Mouse (Mus musculus): ENCODE measurements around the gene Thap4. TPM values are rescaled to one million over a fixed set of nuclear protein-coding genes. Genes with fewer than 3 reads are reported as not detected.

Thap4 gene
- polyA plus RNA-seq, 1 experiment from 2014 or later = 34.3 TPM

DNA sequence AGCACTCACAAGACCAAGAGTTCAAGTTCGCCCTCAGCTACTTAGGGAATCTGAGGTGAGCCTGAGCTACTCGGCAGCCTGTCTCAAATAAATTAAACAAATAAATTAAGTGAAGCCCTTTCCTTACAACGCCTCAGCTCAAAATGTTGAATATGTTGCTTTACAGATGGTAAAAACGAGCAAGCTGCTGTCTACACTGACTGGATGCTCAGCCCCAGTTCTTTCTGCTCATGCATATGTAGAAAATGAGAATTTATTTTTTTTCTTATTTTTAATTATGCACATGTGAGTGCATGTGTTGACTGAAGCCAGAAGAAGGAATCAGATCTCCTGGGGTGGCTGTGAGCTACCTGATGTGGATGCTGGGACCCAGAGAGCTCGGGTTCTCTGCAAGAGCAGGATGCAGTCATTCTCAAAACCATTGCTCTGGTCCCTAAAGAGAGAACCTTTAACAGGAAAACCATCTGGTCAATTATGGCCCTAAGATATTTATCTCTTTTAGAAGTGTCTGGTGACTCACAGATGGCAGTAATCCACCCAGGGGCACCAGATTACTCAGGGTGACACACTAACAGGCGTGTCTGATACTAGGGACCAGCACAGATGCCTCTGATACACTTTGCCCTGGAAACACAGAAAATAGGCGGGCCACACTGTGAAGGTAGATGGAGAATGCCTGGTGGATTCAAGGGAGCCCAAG is 98.2 kb downstream of the Thap4 start:
- no peaks in the 10 kb centered on the region for H3K36me3 ChIP-seq (ENCODE audit: control insufficient read depth, insufficient read depth, low read length)
- no peak overlapping the region for H3K4me3 ChIP-seq (ENCODE audit: low read depth, low read length)
- no peak overlapping the region for H3K4me2 ChIP-seq (replicated peaks; ENCODE audit: low read depth, low read length)
- no peaks in the 10 kb centered on the region for H3K4me1 ChIP-seq (replicated peaks; ENCODE audit: control insufficient read depth, insufficient read depth, low read length)
- no peak overlapping the region for H3K27ac ChIP-seq (ENCODE audit: low read depth, low read length)
- no peak overlapping the region for H3K9ac ChIP-seq (ENCODE audit: low read depth, low read length)
- H3K9me3 ChIP-seq (ENCODE audit: control insufficient read depth, low read length) = peaks cover 3% of the 10 kb centered on the region; the same call in 1 of the 2 replicates
- no peak for ATAC-seq (ENCODE audit: low FRiP score)
- 75% methylated on average over 7 of the region's 7 CpGs for WGBS
- DNase-seq (ENCODE audit: low spot score) = no peak
- no peaks in the 10 kb centered on the region for H3K27me3 ChIP-seq (ENCODE audit: control insufficient read depth, insufficient read depth, low read length)

DNA sequence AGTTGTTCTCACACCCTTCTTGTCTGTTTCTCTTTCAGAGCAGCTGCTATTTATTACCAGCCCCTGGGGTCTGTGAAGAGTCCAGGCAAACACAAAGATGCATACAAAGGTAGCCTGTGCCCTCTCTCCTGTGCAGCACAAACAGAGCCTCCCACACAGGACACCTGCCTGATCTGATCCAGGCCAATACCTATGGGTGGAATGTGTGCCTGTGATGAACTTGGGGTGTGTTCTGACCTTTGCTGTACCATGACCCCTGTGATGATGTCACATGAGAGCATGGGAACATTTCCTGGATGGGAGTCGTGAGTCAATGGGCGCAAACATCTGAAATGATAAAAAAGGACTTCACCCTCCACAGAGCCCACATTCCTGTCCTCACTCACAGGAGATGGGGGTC is 99.9 kb downstream of the Thap4 start:
- Histone ChIP-seq H3K4me3 (ENCODE audit: low read depth, low read length) (no peak overlapping the region), H3K9me3 (ENCODE audit: control insufficient read depth, low read length) (peaks cover 3% of the 10 kb centered on the region; the same call in 1 of the 2 replicates), H3K9ac (ENCODE audit: low read depth, low read length) (no peak overlapping the region), H3K4me1 (replicated peaks; ENCODE audit: control insufficient read depth, insufficient read depth, low read length) (no peaks in the 10 kb centered on the region), H3K36me3 (ENCODE audit: control insufficient read depth, insufficient read depth, low read length) (no peaks in the 10 kb centered on the region), H3K4me2 (replicated peaks; ENCODE audit: low read depth, low read length) (no peak overlapping the region), H3K27me3 (ENCODE audit: control insufficient read depth, insufficient read depth, low read length) (no peaks in the 10 kb centered on the region), H3K27ac (ENCODE audit: low read depth, low read length) (no peak overlapping the region)
- 88% methylated on average over 2 of the region's 2 CpGs for WGBS
- DNase-seq (ENCODE audit: low spot score) (no peak), ATAC-seq (ENCODE audit: low FRiP score) (no peak)

DNA sequence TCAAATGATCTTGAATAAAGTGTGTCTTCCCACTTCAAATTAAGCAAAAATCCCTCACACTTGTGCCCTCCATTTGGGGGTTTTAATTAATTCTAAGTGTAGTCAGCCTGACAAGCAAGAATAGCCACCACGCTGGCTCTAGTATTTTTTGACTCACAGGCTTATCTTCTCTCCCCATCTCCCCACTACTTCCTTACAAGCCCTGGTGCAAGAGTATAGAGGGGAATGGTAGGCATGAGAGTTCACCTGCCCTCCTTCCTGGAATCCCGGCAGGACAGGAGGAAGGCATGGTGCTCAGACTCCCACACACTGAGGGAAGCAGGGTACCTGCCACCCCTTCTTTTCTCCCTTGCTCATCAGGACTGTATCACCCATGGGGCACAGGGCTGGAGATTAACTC is 100.4 kb downstream of the Thap4 start:
- no peak overlapping the region for H3K4me2 ChIP-seq (replicated peaks; ENCODE audit: low read depth, low read length)
- no peak overlapping the region for H3K9ac ChIP-seq (ENCODE audit: low read depth, low read length)
- 58% methylated on average over 2 of the region's 2 CpGs for WGBS
- H3K4me1 ChIP-seq (replicated peaks; ENCODE audit: control insufficient read depth, insufficient read depth, low read length) = no peaks in the 10 kb centered on the region
- H3K27ac ChIP-seq (ENCODE audit: low read depth, low read length) = no peak overlapping the region
- ATAC-seq (ENCODE audit: low FRiP score) (no peak), DNase-seq (ENCODE audit: low spot score) (no peak)
- peaks cover 3% of the 10 kb centered on the region; the same call in 1 of the 2 replicates for H3K9me3 ChIP-seq (ENCODE audit: control insufficient read depth, low read length)
- H3K36me3 ChIP-seq (ENCODE audit: control insufficient read depth, insufficient read depth, low read length) = no peaks in the 10 kb centered on the region
- no peaks in the 10 kb centered on the region for H3K27me3 ChIP-seq (ENCODE audit: control insufficient read depth, insufficient read depth, low read length)
- H3K4me3 ChIP-seq (ENCODE audit: low read depth, low read length) = no peak overlapping the region

Other genes with a start within 250 kb of the Thap4 start
- 4.6 and 6.0 TPM in 2 replicates for gene Farp2, start 242.8 kb downstream of the Thap4 start, polyA plus RNA-seq (2014; fragmentation: Nextera tagmentation; extraction: Ambion mirVana)
- gene Stk25, start 96.2 kb downstream of the Thap4 start, polyA plus RNA-seq (2014; fragmentation: Nextera tagmentation; extraction: Ambion mirVana) = 227 and 232 TPM in 2 replicates
- gene Bok, start 69.2 kb downstream of the Thap4 start, polyA plus RNA-seq (2014; fragmentation: Nextera tagmentation; extraction: Ambion mirVana) = 29.4 and 30.6 TPM in 2 replicates
- gene Atg4b, start 3.4 kb downstream of the Thap4 start, polyA plus RNA-seq (2014; fragmentation: Nextera tagmentation; extraction: Ambion mirVana) = 89.7 and 101 TPM in 2 replicates
- gene Dtymk, start 47.1 kb upstream of the Thap4 start, polyA plus RNA-seq (2014; fragmentation: Nextera tagmentation; extraction: Ambion mirVana) = 221 and 230 TPM in 2 replicates
- 14.7 and 15.0 TPM in 2 replicates for gene Ing5, start 49.1 kb upstream of the Thap4 start, polyA plus RNA-seq (2014; fragmentation: Nextera tagmentation; extraction: Ambion mirVana)
- 9.5 and 11.9 TPM in 2 replicates for gene D2hgdh, start 70.0 kb upstream of the Thap4 start, polyA plus RNA-seq (2014; fragmentation: Nextera tagmentation; extraction: Ambion mirVana)
- gene Gal3st2, start 106.4 kb upstream of the Thap4 start, polyA plus RNA-seq (2014; fragmentation: Nextera tagmentation; extraction: Ambion mirVana) = not detected in 2 replicates
- not detected in 2 replicates for gene Gal3st2b, start 163.4 kb upstream of the Thap4 start, polyA plus RNA-seq (2014; fragmentation: Nextera tagmentation; extraction: Ambion mirVana)
- gene Gal3st2c, start 235.6 kb upstream of the Thap4 start, polyA plus RNA-seq (2014; fragmentation: Nextera tagmentation; extraction: Ambion mirVana) = not detected in 2 replicates

Measured in hindbrain, embryonic 11.5 days (tissue).